Mouse (Mus musculus): Measurements from ENCODE around the gene Smim7. TPM values are rescaled to one million over a fixed set of nuclear protein-coding genes. Genes with fewer than 3 reads are reported as not detected.

Smim7 gene
- polyA plus RNA-seq (2011; ENCODE audit: insufficient read length, low read depth, missing spikeins) = 68.9 and 104 TPM in 2 replicates

DNA sequence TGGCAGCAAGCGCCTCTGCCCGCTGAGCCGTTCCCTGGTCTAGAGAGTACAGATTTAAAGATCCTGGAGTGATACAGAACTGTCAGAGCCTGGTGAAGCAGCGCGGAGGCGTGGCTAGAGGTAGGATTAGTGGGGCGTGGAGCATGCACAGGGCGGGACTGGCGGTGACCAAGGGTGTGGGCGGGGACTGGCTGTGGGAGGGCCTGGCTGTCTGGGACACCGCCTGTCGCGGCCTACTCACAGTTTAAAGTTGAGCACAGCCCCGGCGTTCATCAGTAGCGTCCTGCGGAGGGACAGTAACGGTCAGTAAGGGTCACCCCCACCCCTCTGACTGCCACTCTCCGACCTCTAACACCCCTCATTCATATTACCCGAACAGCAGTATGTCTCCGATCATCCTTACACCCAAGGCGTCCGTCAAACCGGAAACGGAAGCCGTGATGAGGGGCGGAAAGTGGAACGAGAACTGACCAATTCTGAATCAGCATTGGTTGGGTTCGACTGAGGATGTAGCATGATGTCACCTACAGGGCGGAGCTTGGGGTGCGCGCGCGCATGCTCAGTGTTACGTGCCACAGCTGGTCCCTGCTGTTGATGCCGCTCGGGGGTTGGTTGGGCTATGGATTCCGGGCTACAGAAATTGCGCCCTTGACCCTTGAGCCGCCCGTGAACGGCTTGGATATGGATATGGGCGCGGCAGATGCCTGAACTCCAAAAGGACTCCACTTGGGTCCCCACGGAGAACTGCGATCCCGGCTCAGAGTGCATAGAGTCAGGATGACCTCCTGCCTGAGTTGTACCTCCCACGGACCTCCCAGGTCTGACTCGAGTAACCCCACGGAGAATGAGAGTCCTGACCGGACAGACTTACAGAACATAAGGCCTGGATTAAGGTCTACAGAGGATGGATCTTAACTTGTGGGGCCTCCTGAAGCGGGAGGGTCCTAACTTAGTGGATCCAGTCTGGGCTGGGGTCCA lies at the start of gene Smim7:
TSS of gene Smim7 (minus strand) at position 456 of the 978 bp plus-strand sequence.
- peak within 1 kb of the TSS; percentile 85 for H3K27ac ChIP-seq (ENCODE audit: insufficient read depth, low read length)

DNA sequence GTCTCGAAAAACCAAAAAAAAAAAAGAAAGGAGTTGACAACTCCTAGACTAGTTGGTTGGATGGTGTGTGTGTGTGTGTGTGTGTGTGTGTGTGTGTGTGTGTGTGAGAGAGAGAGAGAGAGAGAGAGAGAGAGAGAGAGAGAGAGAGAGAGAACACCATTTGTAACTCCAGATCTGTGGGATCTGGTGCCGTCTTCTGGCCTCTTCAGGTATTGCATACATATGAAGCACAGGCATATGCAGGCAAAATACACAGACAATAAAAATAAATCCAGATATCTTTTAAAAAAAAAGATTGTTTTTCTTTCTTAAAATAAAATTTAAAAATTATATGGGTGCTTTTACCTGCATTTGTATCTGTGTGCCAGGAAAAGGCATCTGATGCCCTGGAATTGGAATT lies 19.3 kb upstream of the Smim7 start:
- H3K4me3 ChIP-seq (ENCODE audit: insufficient read depth, low read length) = no peak overlapping the region
- no peaks in the 10 kb centered on the region for H3K4me1 ChIP-seq (ENCODE audit: control insufficient read depth, insufficient read depth, low read length)
- no peak for TF ChIP-seq CTCF (IDR thresholded peaks at IDR 0.05; ENCODE audit: borderline replicate concordance, insufficient read depth, low read length)
- TF ChIP-seq POLR2A (IDR thresholded peaks at IDR 0.05; ENCODE audit: low read depth, low read length) = no peak
- H3K27ac ChIP-seq (ENCODE audit: insufficient read depth, low read length) = no peak overlapping the region

More for the DNA sequence above, at the start of gene Smim7:
- peak within 1 kb of the TSS; percentile 87 for H3K4me3 ChIP-seq (ENCODE audit: insufficient read depth, low read length)
- peaks cover 6% of the 10 kb centered on the region; the same call in 1 of the 2 replicates for H3K4me1 ChIP-seq (ENCODE audit: control insufficient read depth, insufficient read depth, low read length)
- TF ChIP-seq CTCF (IDR thresholded peaks at IDR 0.05; ENCODE audit: borderline replicate concordance, insufficient read depth, low read length) = no peak
- TF ChIP-seq POLR2A (IDR thresholded peaks at IDR 0.05; ENCODE audit: low read depth, low read length) = peak; percentile 91

DNA sequence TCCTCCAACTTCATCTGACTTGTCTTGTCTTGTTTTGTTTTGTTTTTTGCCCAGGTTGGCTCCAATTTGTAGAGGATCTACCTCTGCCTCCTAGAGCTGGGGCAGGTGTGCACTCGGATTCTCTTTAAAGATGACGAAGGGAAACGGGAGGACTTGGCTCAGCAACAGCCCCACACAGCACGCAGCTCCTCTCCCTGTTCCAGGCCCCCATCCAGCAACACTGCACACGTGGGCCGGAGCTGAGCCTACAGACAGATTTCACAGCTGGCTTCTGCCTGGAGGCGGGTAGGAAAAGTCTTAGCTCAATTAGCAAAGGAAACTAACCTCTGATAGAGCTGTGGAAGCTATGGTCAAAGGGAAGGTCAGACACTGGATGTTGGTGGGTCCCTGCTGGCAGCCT lies 18.4 kb upstream of the Smim7 start:
- no peak overlapping the region for H3K4me3 ChIP-seq (ENCODE audit: insufficient read depth, low read length)

DNA sequence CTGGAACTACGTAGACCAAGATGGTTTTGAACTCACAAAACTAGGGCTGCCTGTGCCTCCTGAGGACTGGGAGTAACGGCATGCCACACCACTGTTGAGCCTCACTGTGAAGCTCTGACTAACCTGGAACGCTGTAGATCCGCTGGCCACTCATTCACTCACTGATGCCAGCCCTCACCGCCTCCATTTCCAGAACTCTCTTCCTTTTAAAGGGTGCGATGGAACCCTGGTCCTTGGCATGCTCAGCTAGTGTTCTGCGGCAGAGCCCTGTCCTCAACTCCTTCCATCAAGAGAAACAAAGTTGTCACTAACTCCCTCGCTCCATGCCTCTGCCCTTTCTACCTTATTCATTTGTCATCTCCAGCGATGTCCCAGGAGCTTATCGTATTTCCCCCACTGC lies 18.0 kb upstream of the Smim7 start:
- H3K4me1 ChIP-seq (ENCODE audit: control insufficient read depth, insufficient read depth, low read length) = no peaks in the 10 kb centered on the region
- TF ChIP-seq POLR2A (IDR thresholded peaks at IDR 0.05; ENCODE audit: low read depth, low read length) = no peak
- TF ChIP-seq CTCF (IDR thresholded peaks at IDR 0.05; ENCODE audit: borderline replicate concordance, insufficient read depth, low read length) = no peak
- H3K4me3 ChIP-seq (ENCODE audit: insufficient read depth, low read length) = no peak overlapping the region
- H3K27ac ChIP-seq (ENCODE audit: insufficient read depth, low read length) = no peak overlapping the region

More for the DNA sequence above, 18.4 kb upstream of the Smim7 start:
- Histone ChIP-seq H3K27ac (ENCODE audit: insufficient read depth, low read length) (no peak overlapping the region), H3K4me1 (ENCODE audit: control insufficient read depth, insufficient read depth, low read length) (no peaks in the 10 kb centered on the region)
- TF ChIP-seq CTCF (IDR thresholded peaks at IDR 0.05; ENCODE audit: borderline replicate concordance, insufficient read depth, low read length) (no peak), POLR2A (IDR thresholded peaks at IDR 0.05; ENCODE audit: low read depth, low read length) (no peak)

DNA sequence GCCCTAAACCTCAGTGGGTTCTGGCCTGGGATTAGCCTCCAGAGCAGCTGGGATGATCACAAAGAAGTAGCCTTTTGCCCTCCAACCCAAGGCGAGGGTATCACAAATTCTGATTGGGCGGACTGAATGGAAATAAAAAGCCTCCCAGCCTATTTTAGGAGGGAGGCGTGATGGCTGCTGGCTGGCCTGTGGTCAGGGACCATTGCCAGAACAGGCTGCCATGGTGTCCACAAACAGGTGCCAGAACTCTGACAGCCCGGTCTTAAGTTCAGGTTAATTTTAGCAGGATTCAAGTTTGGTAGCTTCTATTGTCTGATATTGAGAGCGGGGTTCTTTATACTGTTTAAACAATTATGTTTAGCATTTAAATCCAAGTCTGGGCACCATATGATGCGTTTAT lies 16.9 kb upstream of the Smim7 start:
- TF ChIP-seq POLR2A (IDR thresholded peaks at IDR 0.05; ENCODE audit: low read depth, low read length) (no peak), CTCF (IDR thresholded peaks at IDR 0.05; ENCODE audit: borderline replicate concordance, insufficient read depth, low read length) (no peak)
- H3K4me3 ChIP-seq (ENCODE audit: insufficient read depth, low read length) = no peak overlapping the region
- no peaks in the 10 kb centered on the region for H3K4me1 ChIP-seq (ENCODE audit: control insufficient read depth, insufficient read depth, low read length)
- no peak overlapping the region for H3K27ac ChIP-seq (ENCODE audit: insufficient read depth, low read length)

DNA sequence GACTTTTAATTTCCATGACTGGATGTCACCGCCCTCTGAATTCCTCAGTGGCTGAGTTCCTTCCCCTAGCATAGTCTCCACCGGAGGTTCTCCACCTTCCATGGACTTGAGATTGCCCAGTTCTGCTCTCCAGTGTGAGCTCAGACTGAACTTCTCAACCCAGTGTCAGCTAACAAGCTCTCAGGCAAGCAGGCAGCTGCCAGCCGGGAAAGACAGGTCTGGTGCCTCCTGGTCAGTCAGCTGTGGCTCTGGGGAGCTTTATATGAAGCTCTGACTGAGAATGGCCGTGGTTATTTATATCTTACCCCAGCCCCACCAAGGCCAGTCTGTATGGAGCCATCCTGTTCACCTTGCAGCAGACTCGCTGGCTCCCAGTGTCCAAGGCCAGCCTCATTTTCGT lies 13.5 kb upstream of the Smim7 start:
- Histone ChIP-seq H3K27ac (ENCODE audit: insufficient read depth, low read length) (no peak overlapping the region), H3K4me1 (ENCODE audit: control insufficient read depth, insufficient read depth, low read length) (no peaks in the 10 kb centered on the region), H3K4me3 (ENCODE audit: insufficient read depth, low read length) (no peak overlapping the region)
- TF ChIP-seq POLR2A (IDR thresholded peaks at IDR 0.05; ENCODE audit: low read depth, low read length) (no peak), CTCF (IDR thresholded peaks at IDR 0.05; ENCODE audit: borderline replicate concordance, insufficient read depth, low read length) (no peak)

DNA sequence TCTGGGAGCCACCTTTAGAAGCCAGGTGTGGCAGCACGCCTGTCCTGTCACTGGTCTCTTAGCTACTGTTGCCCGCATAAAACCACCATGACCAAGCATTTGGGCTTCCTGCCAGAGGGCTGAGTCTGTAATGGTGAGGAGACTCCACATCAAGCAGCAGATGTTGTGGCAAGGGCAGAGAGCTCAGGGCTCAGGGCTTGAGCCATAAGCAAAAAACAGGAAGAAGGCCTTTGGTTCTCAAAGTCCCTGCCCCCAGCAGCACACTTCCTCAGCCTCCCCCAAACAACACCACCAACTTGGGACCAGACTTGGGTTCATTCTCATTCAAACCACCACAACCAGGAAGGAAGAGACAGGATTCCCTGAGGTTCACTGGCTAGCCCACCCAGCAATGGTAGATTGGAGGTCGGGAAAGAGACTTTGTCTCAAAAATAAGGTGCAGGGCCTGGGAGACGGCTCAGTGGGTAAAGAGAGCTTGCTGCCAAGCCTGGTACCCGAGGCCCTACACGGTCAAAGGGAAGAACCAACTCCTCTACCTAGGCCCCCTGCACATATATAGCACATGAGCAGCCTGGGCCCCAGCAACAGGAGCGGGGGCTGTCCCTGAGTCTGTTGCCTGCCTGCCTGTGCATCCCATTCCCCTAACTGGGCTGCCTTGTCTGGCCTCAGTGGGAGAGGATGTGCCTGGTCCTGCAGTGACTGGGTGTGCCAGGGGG lies 12.3 kb upstream of the Smim7 start:
- Histone ChIP-seq H3K4me1 (ENCODE audit: control insufficient read depth, insufficient read depth, low read length) (no peaks in the 10 kb centered on the region), H3K27ac (ENCODE audit: insufficient read depth, low read length) (no peak overlapping the region), H3K4me3 (ENCODE audit: insufficient read depth, low read length) (no peak overlapping the region)
- no peak for TF ChIP-seq POLR2A (IDR thresholded peaks at IDR 0.05; ENCODE audit: low read depth, low read length)
- TF ChIP-seq CTCF (IDR thresholded peaks at IDR 0.05; ENCODE audit: borderline replicate concordance, insufficient read depth, low read length) = no peak

DNA sequence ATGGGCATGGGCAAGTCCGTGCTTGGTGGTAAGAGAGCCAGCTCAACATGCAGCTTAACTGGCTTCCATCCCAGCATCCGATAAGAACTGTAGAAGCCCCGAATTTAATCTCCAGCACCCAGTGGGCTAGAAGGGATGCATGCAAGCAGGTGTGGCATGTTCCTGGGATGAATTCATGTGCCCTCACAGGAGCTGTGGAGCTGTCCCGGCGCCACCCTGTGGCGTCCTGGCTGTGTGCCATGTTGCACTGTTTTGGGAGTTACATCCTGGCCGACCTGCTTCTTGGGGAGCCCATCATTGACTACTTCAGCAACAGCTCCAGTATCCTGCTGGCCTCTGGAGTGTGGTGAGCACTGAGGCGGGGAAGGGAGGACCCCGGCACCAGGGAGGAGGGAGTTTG lies 8.5 kb upstream of the Smim7 start:
- no peaks in the 10 kb centered on the region for H3K4me1 ChIP-seq (ENCODE audit: control insufficient read depth, insufficient read depth, low read length)
- no peak overlapping the region for H3K4me3 ChIP-seq (ENCODE audit: insufficient read depth, low read length)
- no peak overlapping the region for H3K27ac ChIP-seq (ENCODE audit: insufficient read depth, low read length)
- TF ChIP-seq CTCF (IDR thresholded peaks at IDR 0.05; ENCODE audit: borderline replicate concordance, insufficient read depth, low read length) (no peak), POLR2A (IDR thresholded peaks at IDR 0.05; ENCODE audit: low read depth, low read length) (no peak)

DNA sequence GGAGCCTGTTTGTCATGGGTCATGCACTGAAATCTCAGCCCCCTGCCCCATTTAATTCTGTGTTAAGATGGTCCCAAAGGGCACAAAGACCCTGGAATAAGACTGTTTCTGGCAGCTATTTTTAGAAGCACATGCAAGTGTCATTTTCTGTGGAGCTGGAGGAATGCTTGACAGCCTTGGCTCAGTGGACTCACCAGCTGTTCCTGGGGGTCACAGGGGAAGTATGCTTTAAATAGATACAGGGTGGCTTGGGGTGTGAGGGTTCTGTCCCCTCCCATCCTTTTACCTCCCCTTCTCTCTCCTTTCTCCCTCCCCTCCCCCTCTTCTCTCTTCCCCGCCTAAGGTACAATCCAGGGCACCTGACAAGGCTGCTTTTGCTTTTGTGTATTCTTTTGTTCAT lies 7.1 kb upstream of the Smim7 start:
- no peak for TF ChIP-seq POLR2A (IDR thresholded peaks at IDR 0.05; ENCODE audit: low read depth, low read length)
- TF ChIP-seq CTCF (IDR thresholded peaks at IDR 0.05; ENCODE audit: borderline replicate concordance, insufficient read depth, low read length) = no peak
- no peak overlapping the region for H3K27ac ChIP-seq (ENCODE audit: insufficient read depth, low read length)
- H3K4me1 ChIP-seq (ENCODE audit: control insufficient read depth, insufficient read depth, low read length) = no peaks in the 10 kb centered on the region
- H3K4me3 ChIP-seq (ENCODE audit: insufficient read depth, low read length) = no peak overlapping the region
